ENCODE assay signal across 17 mouse cellular contexts in genomic region chr7:122316681-122317080, GRCm38 (mm10). TPM values are rescaled to one million over a fixed set of nuclear protein-coding genes. Genes with fewer than 3 reads are reported as not detected.
DNase-seq lines count a peak whose midpoint lies in the region; ATAC-seq and TF ChIP-seq lines count a peak whose summit lies in the region.
"Had no signal": no experiment of that assay in that cellular context is flagged by ENCODE, and none has a peak within 500 bp of the region (broad histone marks: within the 10 kb centered on the region; RNA-seq: fewer than 3 reads in every experiment).

No protein-coding gene starts in this region.

- peak; percentile 52 for DNase-seq in left cerebral cortex, postnatal 4 days
- no peak for DNase-seq in left cerebral cortex, adult 8-10 months (ENCODE audit: low spot score in 2 of 2)
- DNase-seq in cerebellum, adult 11 months: peak; percentile 75
- peak; percentile 80 to 86 for DNase-seq in cerebellum, postnatal 14 days
- DNase-seq in forebrain, postnatal 0 days: no peak
- DNase-seq in adrenal gland, postnatal 25 days: no peak
- DNase-seq: gastrocnemius, postnatal 10 days; lung, adult 18-20 months; midbrain, embryonic 14.5 days had no signal

- H3K27me3 ChIP-seq in forebrain, postnatal 0 days (ENCODE audit: insufficient read depth, low read length): no peaks in the 10 kb centered on the region
- H3K27me3 ChIP-seq: embryonic facial prominence, embryonic 13.5 days; hindbrain, embryonic 13.5 days; limb, embryonic 15.5 days; stomach, embryonic 15.5 days had no signal

- H3K4me1 ChIP-seq in bone marrow, adult 2 months (ENCODE audit: control insufficient read depth, insufficient read depth, low read length): peaks cover 15% of the 10 kb centered on the region
- peaks cover 6% of the 10 kb centered on the region; the same call in 1 of the 2 replicates for H3K4me1 ChIP-seq in forebrain, postnatal 0 days (ENCODE audit: insufficient read depth)
- H3K4me1 ChIP-seq: stomach, embryonic 15.5 days had no signal

- TF ChIP-seq CTCF in bone marrow, adult 2 months (IDR thresholded peaks at IDR 0.05; ENCODE audit: control insufficient read depth, insufficient read depth, low read length): no peak
- no peak for TF ChIP-seq CTCF in forebrain, postnatal 0 days (IDR thresholded peaks at IDR 0.05; ENCODE audit: low read depth)

- H3K4me2 ChIP-seq in forebrain, postnatal 0 days (ENCODE audit: low read depth): no peak overlapping the region
- H3K4me2 ChIP-seq: embryonic facial prominence, embryonic 13.5 days; hindbrain, embryonic 13.5 days; limb, embryonic 15.5 days; stomach, embryonic 15.5 days had no signal

- no peak for ATAC-seq in forebrain, postnatal 0 days
- ATAC-seq: intestine, postnatal 0 days had no signal

- peak overlapping the region; percentile 92 for H3K27ac ChIP-seq in bone marrow, adult 2 months (ENCODE audit: control insufficient read depth, insufficient read depth, low read depth, low read length, poor library complexity)
- H3K27ac ChIP-seq in forebrain, postnatal 0 days (ENCODE audit: low read depth, low read length): no peak overlapping the region
- H3K27ac ChIP-seq: embryonic facial prominence, embryonic 13.5 days; hindbrain, embryonic 13.5 days; limb, embryonic 15.5 days; stomach, embryonic 15.5 days had no signal

- 58% methylated on average over 3 of the region's 3 CpGs for WGBS in bone marrow, adult 2 months
- 62% methylated on average over 3 of the region's 3 CpGs for WGBS in forebrain, postnatal 0 days

- intact Hi-C loops in left cerebral cortex, postnatal 4 days (cut with DNase I): no loop called here

- H3K9me3 ChIP-seq in forebrain, postnatal 0 days (ENCODE audit: low read length): no peaks in the 10 kb centered on the region
- H3K9me3 ChIP-seq: embryonic facial prominence, embryonic 13.5 days; hindbrain, embryonic 13.5 days; limb, embryonic 15.5 days; stomach, embryonic 15.5 days had no signal

- H3K36me3 ChIP-seq in forebrain, postnatal 0 days (ENCODE audit: insufficient read depth): no peaks in the 10 kb centered on the region
- H3K36me3 ChIP-seq: embryonic facial prominence, embryonic 13.5 days; G1E; hindbrain, embryonic 13.5 days; limb, embryonic 15.5 days; stomach, embryonic 15.5 days had no signal

- H3K4me3 ChIP-seq in bone marrow, adult 2 months (replicated peaks; ENCODE audit: control insufficient read depth, low read depth, low read length): no peak overlapping the region
- no peak overlapping the region for H3K4me3 ChIP-seq in forebrain, postnatal 0 days (ENCODE audit: low read depth, low read length)
- H3K4me3 ChIP-seq: embryonic facial prominence, embryonic 13.5 days; hindbrain, embryonic 13.5 days; limb, embryonic 15.5 days; myocyte; stomach, embryonic 15.5 days had no signal

- no peak for TF ChIP-seq POLR2A in bone marrow, adult 2 months (IDR thresholded peaks at IDR 0.05; ENCODE audit: borderline replicate concordance, control insufficient read depth, low read depth, low read length)

- no peak overlapping the region for H3K9ac ChIP-seq in forebrain, postnatal 0 days
- H3K9ac ChIP-seq: embryonic facial prominence, embryonic 13.5 days; hindbrain, embryonic 13.5 days; limb, embryonic 15.5 days; stomach, embryonic 15.5 days had no signal

RNA-seq across cellular contexts. Expression of gene Prkcb, which starts 28.1 kb away (rescaled TPM):
- 100 to 1,000 TPM; 365 to 390 TPM for total RNA-seq in left cerebral cortex, postnatal 4 days (2021)
- 1,000 to 10,000 TPM in 2 of 4 experiments, 100 to 1,000 TPM in 2; 870 to 1,138 (median 953) TPM for total RNA-seq in left cerebral cortex, adult 8-10 months (2022)
- polyA plus RNA-seq in bone marrow, adult 2 months (2011; ENCODE audit: insufficient read depth, insufficient read length, low replicate concordance, missing spikeins): 47.9 and 115 TPM in 2 replicates
- 182 and 207 TPM in 2 replicates for total RNA-seq in forebrain, postnatal 0 days (2014; rRNA removed)
- 91.8 and 145 TPM in 2 replicates for polyA plus RNA-seq in forebrain, postnatal 0 days (2015; fragmentation: Nextera tagmentation; extraction: Ambion mirVana)
- 6.1 and 10.7 TPM in 2 replicates for total RNA-seq in adrenal gland, postnatal 25 days (2021)
- polyA plus RNA-seq: G1E had no signal

Comparison
In these comparisons a context has a peak if more than half of its experiments do, and no peak if none do; other contexts are left out.
1. DNase-seq: peak in left cerebral cortex, postnatal 4 days (single experiment), cerebellum, adult 11 months (single experiment) and cerebellum, postnatal 14 days (2 of 2); none in left cerebral cortex, adult 8-10 months (0 of 2), forebrain, postnatal 0 days (single experiment) and adrenal gland, postnatal 25 days (single experiment).
2. RNA of gene Prkcb, which starts 28.1 kb away (total RNA-seq): 870 to 1,138 TPM in left cerebral cortex, adult 8-10 months, 365 to 390 TPM in left cerebral cortex, postnatal 4 days and 182 to 207 TPM in forebrain, postnatal 0 days; 6.1 to 10.7 TPM in adrenal gland, postnatal 25 days; every median in the first group is over 10 times any median in the second.